Mouse (Mus musculus) testis, adult 2 months (tissue): ENCODE measurements around the gene Bicdl2.

ENCODE experiments used
- CTCF ChIP-seq: fragments of 200-500 bp; IDR thresholded peaks from 2 replicates; pipeline ENCODE4 v1.5.1; 2012; ENCODE audit warnings: low read depth, mild to moderate bottlenecking, inconsistent platforms, low read length, moderate library complexity; ENCODE audit not compliant: control insufficient read depth, insufficient read depth, insufficient replicate concordance
- POLR2A ChIP-seq: fragments of 200-500 bp; IDR thresholded peaks from 2 replicates; pipeline ENCODE4 v1.6.1; 2012; ENCODE audit warnings: low read depth, mild to moderate bottlenecking, inconsistent platforms, low read length, moderate library complexity; ENCODE audit not compliant: control insufficient read depth

- no peak for TF ChIP-seq CTCF
- no peak for TF ChIP-seq POLR2A
Observed at GRCm38 (mm10) chr17:23645894-23646293, 14.4 kb upstream of the Bicdl2 start.
